Mouse (Mus musculus): Measurements from ENCODE around the gene Abhd8.
"Not testable (repeated sequence)": the region's sequence is repeated elsewhere in the genome, so short reads cannot be mapped to it uniquely, and the experiment has no call there.

The Abhd8 gene

GRCm38 (mm10) chr8:71461152-71461840 lies 2.2 kb downstream of the Abhd8 start:
- DNase-seq (ENCODE audit: low read depth, low spot score): no peak

DNA sequence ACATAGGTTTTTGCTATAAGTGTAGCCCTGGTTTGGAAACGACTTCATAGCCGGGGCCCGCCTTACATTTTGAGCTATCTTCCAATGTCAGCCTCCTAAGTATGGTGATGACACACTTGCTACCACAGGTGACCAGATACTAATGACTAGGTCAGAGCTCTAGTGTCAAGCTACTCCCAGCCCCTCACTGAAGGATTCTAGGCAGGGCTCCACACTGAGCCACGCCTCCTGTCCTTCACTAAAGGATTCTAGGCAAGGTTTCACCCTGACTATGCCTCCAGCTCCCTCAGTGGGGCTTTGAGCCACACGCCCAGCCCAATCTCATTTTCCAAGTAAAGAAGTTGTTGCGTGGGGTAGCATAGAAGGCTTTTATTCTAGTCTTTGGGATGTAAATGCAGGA lies 2.7 kb downstream of the Abhd8 start:
- no peak for DNase-seq (ENCODE audit: low read depth, low spot score)

DNA sequence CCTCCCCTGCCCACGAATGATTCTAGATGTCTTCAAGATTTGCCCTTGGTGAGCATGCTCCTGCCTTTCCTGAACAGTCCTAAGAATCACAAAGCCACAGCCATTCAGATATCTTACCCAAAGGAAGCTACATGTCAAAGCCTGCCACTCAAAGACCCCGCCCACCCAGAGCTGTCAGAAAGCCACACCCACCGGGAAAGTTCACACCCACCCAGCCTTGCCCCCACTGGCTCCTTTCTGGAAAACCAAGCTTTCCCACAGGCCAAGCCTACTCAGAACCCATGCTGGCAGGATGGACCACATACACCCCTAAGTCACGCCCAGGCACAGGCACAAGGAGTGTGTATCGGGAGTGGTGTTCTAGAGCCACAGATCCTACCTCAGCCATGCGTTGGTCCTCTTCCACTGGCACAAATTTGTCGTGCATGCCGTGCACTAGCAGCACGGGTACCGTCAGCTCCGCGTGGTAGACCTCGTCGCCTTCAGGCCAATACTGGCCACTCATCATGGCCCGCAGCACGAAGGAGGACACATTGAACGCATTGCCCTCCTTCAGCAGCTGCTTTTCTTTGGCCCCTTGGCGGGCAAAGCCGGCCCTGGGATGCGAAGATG lies 5.7 kb downstream of the Abhd8 start:
- no peak for DNase-seq (ENCODE audit: low read depth, low spot score)

DNA sequence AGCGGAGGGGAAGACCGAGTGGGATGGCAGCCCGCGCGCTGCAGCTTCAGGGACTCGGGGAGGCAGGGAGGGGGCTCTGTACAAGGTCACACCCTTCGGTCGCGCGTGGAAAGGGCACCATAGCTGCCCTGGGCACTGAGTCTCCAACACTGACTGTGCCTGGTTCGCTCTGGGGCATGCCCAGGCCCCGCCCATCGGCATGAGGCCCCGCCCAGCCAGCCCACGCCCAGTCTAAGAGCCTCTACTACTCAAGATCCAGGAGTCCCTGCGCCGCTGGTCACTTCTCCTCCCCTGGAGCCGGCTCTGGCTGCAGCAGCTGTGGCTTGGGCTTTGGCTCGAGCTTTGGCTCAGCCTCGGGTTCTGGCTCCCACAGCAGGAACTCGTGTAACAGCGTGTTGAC lies 6.5 kb downstream of the Abhd8 start:
- DNase-seq (ENCODE audit: low read depth, low spot score): no peak

DNA sequence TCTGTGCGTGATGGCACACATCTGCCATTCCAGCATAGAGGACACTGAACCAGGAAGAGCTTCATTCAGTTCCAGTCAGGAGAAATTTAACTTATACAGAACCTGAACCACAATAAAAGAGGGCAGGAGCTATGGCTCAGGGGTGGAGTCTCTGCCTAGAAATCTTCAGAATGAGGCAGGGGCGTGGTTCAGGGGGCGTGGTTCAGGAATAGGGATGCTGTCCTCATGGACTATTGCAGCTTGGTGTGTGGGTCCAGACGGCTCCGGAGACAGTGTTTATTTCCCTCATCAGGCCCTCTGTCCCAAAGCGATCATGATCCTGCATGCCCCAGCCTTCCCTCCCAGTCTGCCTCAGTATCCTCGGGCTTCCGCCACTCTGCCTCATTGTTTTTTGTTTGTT lies 8.8 kb downstream of the Abhd8 start:
- no peak for DNase-seq (ENCODE audit: low read depth, low spot score)

DNA sequence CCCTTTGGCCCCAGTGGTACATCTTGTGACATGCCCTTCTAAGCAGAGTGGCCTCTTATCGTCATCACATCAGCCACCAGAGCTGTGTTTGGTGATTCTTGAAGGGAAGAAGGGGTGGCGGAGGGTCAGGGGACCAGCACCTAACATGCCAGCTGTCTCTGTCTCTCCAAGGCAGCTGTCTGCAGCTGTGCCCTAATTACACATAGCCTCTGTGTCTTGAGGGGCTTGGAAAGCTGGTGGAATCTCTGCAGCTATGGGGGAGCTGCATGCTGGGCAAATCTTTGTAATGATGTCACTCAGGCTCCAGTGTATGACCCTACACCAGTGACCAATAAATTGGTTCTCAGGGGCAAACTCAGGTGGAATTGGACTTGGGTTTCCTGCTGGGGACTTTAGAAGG lies 10.8 kb downstream of the Abhd8 start:
- no peak for DNase-seq (ENCODE audit: low read depth, low spot score)

DNA sequence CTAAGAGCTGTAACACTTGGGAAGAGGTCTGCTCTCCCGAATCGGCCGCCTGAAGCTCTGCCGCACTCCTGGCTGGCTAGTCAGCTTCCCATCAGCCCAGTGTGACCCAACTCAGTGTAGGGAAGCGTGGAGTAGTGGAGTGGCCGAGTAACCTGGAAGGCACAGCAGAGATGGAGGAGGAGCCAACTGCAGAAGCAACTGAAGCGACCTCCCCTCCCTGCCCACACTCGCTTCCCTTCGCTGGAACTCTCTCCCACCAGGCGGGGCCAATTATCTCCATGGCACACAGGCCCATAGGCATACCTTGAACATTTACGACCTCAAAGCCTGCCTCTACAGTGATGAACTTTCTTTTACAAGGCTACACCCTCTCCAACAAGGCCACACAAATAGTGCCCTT lies 11.7 kb downstream of the Abhd8 start:
- no peak for DNase-seq (ENCODE audit: low read depth, low spot score)

DNA sequence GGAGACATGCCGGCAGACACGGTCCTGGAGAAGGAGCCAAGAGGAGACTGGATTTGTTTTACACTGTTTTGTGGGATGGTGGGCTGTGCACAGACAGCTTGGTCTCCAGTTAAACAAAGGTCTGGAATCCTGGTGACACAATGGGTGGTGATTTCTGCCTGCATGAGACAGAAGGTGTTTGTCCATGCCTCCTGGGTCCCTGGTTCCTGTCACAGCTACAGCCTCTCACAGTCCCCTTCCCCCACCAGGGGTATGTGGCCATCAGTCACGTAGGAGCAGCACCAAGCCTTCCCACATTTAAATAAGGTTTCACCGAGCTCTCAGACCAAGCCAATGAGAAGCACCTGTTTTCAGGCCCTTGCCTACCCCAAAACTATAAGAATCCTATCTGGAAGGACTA lies 12.1 kb downstream of the Abhd8 start:
- DNase-seq (ENCODE audit: low read depth, low spot score): no peak

- DNase-seq (ENCODE audit: low read depth, low spot score): no peak
These were observed 18.4 kb downstream of the Abhd8 start for GRCm38 (mm10) chr8:71445096-71445495.

GRCm38 (mm10) chr8:71441404-71441803 lies 22.1 kb downstream of the Abhd8 start:
- peak; percentile 82 for DNase-seq (ENCODE audit: low read depth, low spot score)

- no peak for DNase-seq (ENCODE audit: low read depth, low spot score)
These were observed 26.4 kb downstream of the Abhd8 start for GRCm38 (mm10) chr8:71437041-71437440.

DNA sequence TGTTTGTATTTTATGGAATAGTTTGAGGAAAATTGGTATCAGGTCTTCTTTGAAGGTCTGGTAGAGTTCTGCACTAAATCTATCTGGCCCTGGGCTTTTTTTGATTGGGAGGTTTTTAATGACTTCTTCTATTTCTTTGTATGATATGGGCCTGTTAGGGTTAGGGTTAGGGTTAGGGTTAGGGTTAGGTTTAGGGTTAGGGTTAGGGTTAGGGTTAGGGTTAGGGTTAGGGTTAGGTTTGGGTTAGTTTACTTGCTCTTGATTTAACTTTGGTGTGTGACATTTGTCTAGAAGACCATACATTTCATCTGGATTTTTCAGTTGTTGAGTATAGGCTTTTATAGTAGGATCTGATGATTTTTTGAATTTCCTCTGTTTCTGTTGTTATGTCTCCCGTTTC lies 30.5 kb downstream of the Abhd8 start:
- DNase-seq (ENCODE audit: low read depth, low spot score): not testable (repeated sequence)

DNA sequence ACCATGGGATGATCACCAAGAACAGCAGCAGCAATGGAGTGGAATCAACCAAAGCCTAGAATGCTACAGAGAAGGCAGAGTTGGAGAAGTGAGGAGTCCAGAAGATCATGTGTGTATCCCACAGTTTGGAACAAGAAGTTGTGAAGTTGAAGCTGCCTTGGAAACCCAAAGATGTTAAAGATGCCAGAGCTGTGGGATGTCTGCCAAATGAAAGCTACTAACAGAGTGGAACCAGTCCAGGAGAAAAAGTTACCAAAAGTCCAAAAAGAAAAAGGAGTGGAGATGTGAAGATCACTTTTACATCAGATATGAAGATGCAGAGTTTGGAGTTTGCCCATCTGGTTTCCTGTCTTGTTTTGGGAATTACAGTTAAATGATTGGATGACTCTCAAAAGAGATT lies 41.3 kb downstream of the Abhd8 start:
- DNase-seq (ENCODE audit: low read depth, low spot score): no peak

DNA sequence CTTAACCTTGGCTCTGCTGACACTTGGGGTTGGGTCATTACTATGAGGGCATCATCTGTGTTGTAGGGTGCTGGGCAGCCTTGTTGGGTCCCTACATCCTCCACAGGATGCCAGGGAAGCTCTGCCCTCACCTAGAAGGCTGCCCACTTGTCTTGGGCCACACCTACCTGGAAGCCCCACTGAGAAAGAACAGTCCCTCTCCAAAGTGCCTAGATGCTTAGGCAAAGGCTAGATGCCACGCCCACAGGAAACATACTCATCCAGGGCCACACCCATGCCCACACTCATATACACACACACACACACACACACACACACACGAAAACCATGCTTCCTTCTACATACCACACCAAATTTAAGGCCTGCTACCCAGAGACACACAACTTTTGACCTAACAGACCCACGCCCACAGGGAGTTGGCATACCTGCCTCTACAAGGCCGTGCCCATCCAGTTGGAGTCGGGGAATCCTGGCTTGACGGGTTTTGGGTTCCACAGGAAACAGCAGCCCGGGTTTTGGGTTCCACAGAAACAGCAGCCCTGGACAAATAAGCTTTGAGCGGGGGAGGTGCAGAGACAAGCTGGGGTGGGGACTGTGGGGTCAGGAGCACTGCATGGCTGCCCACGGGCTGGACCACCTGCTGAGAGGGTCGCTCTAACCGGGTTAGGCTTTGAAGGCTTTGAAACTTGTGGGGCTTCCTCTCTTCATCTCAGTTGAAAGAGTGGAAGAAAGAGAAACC lies 51.8 kb downstream of the Abhd8 start:
- peak; percentile 39 for DNase-seq (ENCODE audit: low read depth, low spot score)

GRCm38 (mm10) chr8:71408231-71408630 lies 55.2 kb downstream of the Abhd8 start:
- DNase-seq (ENCODE audit: low read depth, low spot score): no peak

- no peak for DNase-seq (ENCODE audit: low read depth, low spot score)
These were observed 56.0 kb downstream of the Abhd8 start for GRCm38 (mm10) chr8:71407441-71407840.
